Mouse (Mus musculus) kidney, postnatal 0 days (tissue): ENCODE measurements at regions not wholly inside any gene's neighbourhood (a gene's known extent, or its start where the extent isn't known, plus 50 kb on each side); places are given as distances from the start of the nearest gene placed in this dataset.

ENCODE experiments used
- ATAC-seq: fragments of 200-750 bp; cut with Nextera tagmentation; replicated peaks from 2 replicates; pipeline ENCODE4 v1.8.0; 2017; ENCODE audit warnings: low read depth, moderate number of reproducible peaks, moderate TSS enrichment, moderate library complexity; ENCODE audit not compliant: low FRiP score
- DNase-seq: peaks from one replicate; pipeline ENCODE4 v3.0.0-alpha.2; 2016; ENCODE audit warnings: low spot score
- H3K27ac ChIP-seq: fragments of 300-500 bp; sonication (generic); 2 replicates; pipeline ENCODE4 v1.5.1; 2014; ENCODE audit warnings: mild to moderate bottlenecking
- H3K27me3 ChIP-seq: fragments of 300-500 bp; sonication (generic); 2 replicates; pipeline ENCODE4 v1.6.1; 2014; ENCODE audit warnings: low read length, mixed read lengths; ENCODE audit not compliant: insufficient read depth
- H3K36me3 ChIP-seq: fragments of 300-500 bp; sonication (generic); 2 replicates; pipeline ENCODE4 v1.6.1; 2014; ENCODE audit warnings: low read length, mixed read lengths; ENCODE audit not compliant: insufficient read depth
- H3K4me1 ChIP-seq: fragments of 300-500 bp; sonication (generic); replicated peaks from 2 replicates; pipeline ENCODE4 v1.6.1; 2014; ENCODE audit warnings: antibody characterized with exemption, low read length, mixed read lengths; ENCODE audit not compliant: insufficient read depth
- H3K4me2 ChIP-seq: fragments of 300-500 bp; sonication (generic); 2 replicates; pipeline ENCODE4 v1.6.1; 2014; ENCODE audit warnings: mild to moderate bottlenecking, low read length, moderate library complexity, mixed read lengths
- H3K4me3 ChIP-seq: fragments of 300-500 bp; sonication (generic); replicated peaks from 2 replicates; pipeline ENCODE4 v1.5.1; 2014; ENCODE audit warnings: low read depth, low read length
- H3K9ac ChIP-seq: fragments of 300-500 bp; sonication (generic); 2 replicates; pipeline ENCODE4 v1.6.1; 2014; ENCODE audit warnings: low read depth, low read length
- H3K9me3 ChIP-seq: fragments of 300-500 bp; sonication (generic); replicated peaks from 2 replicates; pipeline ENCODE4 v1.6.1; 2016; ENCODE audit warnings: low read length, inconsistent platforms, mixed read lengths
- CTCF ChIP-seq: IDR thresholded peaks from 2 replicates; pipeline ENCODE4 v1.5.1; 2016; ENCODE audit warnings: antibody characterized with exemption, low read depth, mild to moderate bottlenecking, moderate library complexity
- WGBS: fragments of 180-500 bp; shearing (Covaris S2); extraction: QIAGEN DNeasy Blood & Tissue Kit; methylation state at CpG from one replicate; pipeline ENCODE4 v1.1.7; 2014; 5-methylcytosine and 5-hydroxymethylcytosine counted together

DNA sequence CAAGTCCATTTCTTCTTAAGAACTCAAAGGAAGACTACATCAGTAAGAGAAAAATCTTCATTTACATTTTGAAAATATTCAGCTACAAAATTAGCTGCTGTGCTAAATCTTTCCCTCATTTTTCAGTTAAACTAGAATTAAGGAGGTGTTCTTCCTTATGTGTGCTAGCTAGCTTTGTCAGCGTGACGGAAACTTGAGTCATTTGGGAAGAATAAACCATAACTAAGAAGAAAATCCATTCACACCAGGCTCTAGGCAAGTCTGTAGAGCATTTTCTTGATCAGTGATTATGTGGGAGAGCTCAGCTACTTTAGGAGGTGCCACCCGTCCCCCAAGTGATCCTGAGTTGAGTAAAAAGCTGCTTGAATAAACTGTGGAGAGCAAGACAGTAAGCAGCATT lies 635.4 kb downstream of the Ntrk3 start:
- TF ChIP-seq CTCF = no peak
- ATAC-seq = no peak
- WGBS = 88% methylated on average over 3 of the region's 3 CpGs
- Histone ChIP-seq H3K4me2 (no peak overlapping the region), H3K36me3 (no peaks in the 10 kb centered on the region), H3K4me3 (no peak overlapping the region), H3K4me1 (no peaks in the 10 kb centered on the region), H3K27ac (no peak overlapping the region), H3K9ac (no peak overlapping the region), H3K9me3 (no peaks in the 10 kb centered on the region), H3K27me3 (no peaks in the 10 kb centered on the region)
- no peak for DNase-seq

DNA sequence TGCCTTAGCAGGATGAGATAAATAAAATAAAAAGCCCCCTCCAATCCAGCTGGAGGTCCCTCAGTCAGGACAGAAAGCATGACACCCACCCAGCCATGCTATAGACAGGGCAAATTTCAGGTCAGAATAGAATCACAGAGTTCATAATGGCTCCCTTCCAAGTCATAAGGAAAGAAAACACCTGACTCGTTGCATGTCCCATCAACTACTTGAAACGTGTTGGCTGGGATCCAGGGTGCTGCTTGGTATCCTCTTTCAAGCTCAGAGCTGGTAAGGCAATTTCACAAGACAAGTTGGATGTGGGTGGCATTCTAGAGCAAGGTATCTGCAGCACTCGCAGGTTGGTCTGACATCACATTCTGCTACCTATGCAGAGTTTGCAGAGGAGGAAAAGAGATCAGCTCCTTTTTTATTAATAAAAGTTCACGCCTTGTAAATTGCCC lies 651.2 kb downstream of the Ntrk3 start:
- H3K9ac ChIP-seq = no peak overlapping the region
- no peaks in the 10 kb centered on the region for H3K27me3 ChIP-seq
- H3K4me1 ChIP-seq = no peaks in the 10 kb centered on the region
- WGBS = 36% methylated on average over 4 of the region's 4 CpGs
- H3K9me3 ChIP-seq = no peaks in the 10 kb centered on the region
- H3K4me3 ChIP-seq = no peak overlapping the region
- H3K4me2 ChIP-seq = 0 out of 2 replicates have a peak overlapping the region, but pooled peaks have one; percentile 4
- H3K36me3 ChIP-seq = no peaks in the 10 kb centered on the region
- H3K27ac ChIP-seq = no peak overlapping the region
- TF ChIP-seq CTCF = no peak
- ATAC-seq = peak; percentile 49
- peak; percentile 53 for DNase-seq

DNA sequence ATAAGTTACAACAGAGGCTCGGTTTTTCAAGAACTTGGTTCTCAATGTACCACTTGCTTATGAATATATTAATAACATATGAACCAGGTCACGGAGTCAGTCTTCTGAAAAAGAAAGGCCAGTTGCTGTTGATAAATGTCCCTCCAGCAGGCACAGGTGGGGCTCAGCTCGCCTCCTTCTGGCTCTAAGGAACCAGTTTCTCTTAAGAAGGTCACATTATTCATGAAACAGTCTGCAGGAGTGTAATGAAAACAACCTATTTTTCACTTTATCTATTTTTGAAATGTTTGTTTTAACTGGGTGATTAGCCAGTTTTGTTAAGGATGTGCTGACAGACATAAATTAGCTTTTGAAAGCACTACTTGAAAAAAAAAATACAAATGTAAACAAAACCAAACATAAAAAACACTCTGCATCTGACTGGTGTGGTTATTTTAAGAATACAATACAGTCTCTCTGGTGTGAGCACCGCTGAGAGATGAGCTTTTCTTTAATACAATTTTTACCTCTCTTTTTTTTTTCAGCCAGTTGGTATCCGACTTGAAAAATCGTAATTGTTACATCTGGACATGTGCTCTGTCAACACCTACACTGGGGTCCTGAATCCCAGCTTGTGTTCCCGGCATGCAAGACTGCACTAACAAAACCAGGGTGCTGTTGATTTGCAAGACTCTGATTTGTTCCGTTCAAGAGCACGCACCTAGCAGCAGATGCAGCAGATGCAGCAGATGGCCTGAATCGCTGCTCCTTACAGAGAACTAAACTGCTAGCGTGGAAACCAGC lies 651.8 kb downstream of the Ntrk3 start:
- H3K27me3 ChIP-seq = no peaks in the 10 kb centered on the region
- H3K27ac ChIP-seq = no peak overlapping the region
- H3K4me2 ChIP-seq = 0 out of 2 replicates have a peak overlapping the region, but pooled peaks have one; percentile 4
- TF ChIP-seq CTCF = no peak; the same call in 1 of the 2 replicates
- no peak overlapping the region for H3K4me3 ChIP-seq
- no peaks in the 10 kb centered on the region for H3K36me3 ChIP-seq
- WGBS = 19% methylated on average over 11 of the region's 11 CpGs
- H3K9ac ChIP-seq = no peak overlapping the region
- no peaks in the 10 kb centered on the region for H3K4me1 ChIP-seq
- DNase-seq = peak; percentile 15
- ATAC-seq = no peak
- no peaks in the 10 kb centered on the region for H3K9me3 ChIP-seq

DNA sequence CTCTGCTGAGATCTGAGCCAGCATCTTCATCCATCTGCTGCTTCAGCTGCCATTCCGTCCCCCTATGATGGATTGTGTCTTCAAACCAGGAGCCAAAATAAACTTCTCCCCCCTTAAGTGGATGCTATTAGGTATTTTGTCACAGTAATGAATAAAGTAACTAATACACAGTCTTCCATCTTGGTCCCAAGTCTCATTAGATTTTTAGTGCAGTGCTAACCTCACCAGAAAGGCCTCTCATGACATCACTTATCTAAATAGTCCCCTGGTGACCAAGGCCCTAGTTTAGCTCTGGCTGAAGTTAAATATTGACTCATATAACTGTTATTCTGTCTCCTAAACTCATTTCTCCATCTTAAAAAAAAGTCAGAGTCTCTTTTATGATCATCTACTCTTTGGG lies 658.1 kb downstream of the Ntrk3 start:
- no peak overlapping the region for H3K9ac ChIP-seq
- ATAC-seq (no peak), DNase-seq (no peak)
- H3K4me1 ChIP-seq = no peaks in the 10 kb centered on the region
- no peak overlapping the region for H3K4me3 ChIP-seq
- no peaks in the 10 kb centered on the region for H3K36me3 ChIP-seq
- H3K27ac ChIP-seq = no peak overlapping the region
- H3K27me3 ChIP-seq = no peaks in the 10 kb centered on the region
- no peaks in the 10 kb centered on the region for H3K9me3 ChIP-seq
- H3K4me2 ChIP-seq = no peak overlapping the region
- WGBS = 47% methylated on average over 1 of the region's 1 CpGs
- TF ChIP-seq CTCF = no peak

DNA sequence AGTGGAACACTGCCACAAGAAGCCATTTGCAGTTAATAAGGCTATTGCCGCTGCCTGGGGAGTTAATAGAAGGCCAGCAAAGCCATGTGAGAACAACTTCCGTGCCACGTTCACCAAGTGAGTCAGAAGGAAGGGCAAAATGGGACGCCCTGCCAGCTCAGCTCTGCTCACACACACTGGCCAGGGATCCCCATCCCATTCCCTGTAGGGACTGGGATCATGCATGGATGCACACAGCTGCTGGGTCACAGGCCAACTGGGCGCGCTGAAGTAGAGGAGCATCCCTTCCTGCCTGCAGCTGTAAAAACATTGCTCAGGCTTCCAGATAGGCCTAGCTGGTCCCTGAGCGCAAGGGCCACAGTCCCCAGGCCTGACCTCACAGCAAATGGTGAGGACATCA lies 666.7 kb downstream of the Ntrk3 start:
- Histone ChIP-seq H3K9me3 (no peaks in the 10 kb centered on the region), H3K36me3 (no peaks in the 10 kb centered on the region), H3K4me2 (no peak overlapping the region), H3K4me3 (no peak overlapping the region), H3K9ac (no peak overlapping the region), H3K27ac (no peak overlapping the region), H3K4me1 (peaks cover 4% of the 10 kb centered on the region; the same call in 1 of the 2 replicates), H3K27me3 (no peaks in the 10 kb centered on the region)
- WGBS = 23% methylated on average over 7 of the region's 7 CpGs
- DNase-seq = peak; percentile 55
- no peak for TF ChIP-seq CTCF
- peak; percentile 90 for ATAC-seq

DNA sequence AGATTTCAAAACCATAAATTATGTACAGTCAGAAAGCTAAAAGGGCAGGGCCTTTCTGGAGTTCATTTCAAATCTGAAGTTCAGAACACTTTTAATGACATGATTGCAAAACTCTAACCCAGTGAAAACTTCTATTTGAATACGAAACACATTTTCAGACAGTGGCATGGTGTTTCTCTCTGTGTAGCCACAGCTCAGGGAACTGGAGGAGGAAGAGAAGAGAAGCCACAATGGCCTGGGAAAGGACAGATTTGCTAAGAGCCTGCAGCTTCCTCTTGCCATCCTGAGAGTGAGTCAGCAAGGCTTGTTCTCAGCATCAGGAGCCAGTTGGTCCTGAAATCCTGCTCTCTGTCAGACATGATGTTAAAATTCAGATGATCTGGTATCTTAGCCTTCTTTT lies 676.2 kb downstream of the Ntrk3 start:
- Histone ChIP-seq H3K4me3 (no peak overlapping the region), H3K4me2 (no peak overlapping the region), H3K27ac (no peak overlapping the region), H3K27me3 (no peaks in the 10 kb centered on the region), H3K36me3 (no peaks in the 10 kb centered on the region), H3K9ac (no peak overlapping the region), H3K4me1 (no peaks in the 10 kb centered on the region), H3K9me3 (no peaks in the 10 kb centered on the region)
- TF ChIP-seq CTCF = no peak
- DNase-seq = no peak
- 46% methylated on average over 1 of the region's 1 CpGs for WGBS
- no peak for ATAC-seq
